Mouse (Mus musculus) R1 (cell line): Measurements from ENCODE around the gene Lrrc23.
A peak's percentile ranks its signal among the peaks of the same experiment; 100 is the strongest.
"Not testable (repeated sequence)": the region's sequence is repeated elsewhere in the genome, so short reads cannot be mapped to it uniquely, and the experiment has no call there.

ENCODE experiments used
- DNase-seq: peaks from one replicate; pipeline ENCODE4 v3.0.0-alpha.2; 2018; ENCODE audit warnings: low read depth, low spot score

Lrrc23 gene

GRCm38 (mm10) chr6:124779222-124779983 is at the start of gene Lrrc23:
TSS of gene Lrrc23 (minus strand) at chr6:124779727.
- peak; percentile 94 for DNase-seq

DNA sequence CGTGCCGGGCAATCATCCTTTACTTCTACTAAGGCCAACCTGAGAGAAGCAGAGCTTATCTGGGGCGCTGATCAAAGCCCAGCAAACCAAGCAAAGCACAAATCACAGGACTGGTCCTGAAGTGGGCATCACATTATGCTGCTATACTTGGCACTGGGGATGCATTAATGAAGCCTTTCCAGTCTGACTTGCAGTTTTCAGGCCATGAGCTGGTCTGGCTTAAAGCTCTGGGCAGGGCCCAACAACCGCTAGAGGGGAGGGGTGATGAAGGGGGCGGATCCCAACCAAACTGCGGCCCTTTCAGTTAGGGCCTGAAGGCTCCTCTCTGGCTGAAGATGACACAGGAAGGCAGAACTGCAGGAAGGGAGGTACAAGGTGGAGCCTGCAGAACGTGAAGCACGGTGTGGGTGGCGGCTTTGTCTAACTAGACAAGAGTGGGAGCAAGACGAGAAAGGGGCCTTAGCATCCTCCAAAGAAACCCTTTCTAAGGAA is 48.6 kb upstream of the Lrrc23 start:
- DNase-seq = peak; percentile 88

DNA sequence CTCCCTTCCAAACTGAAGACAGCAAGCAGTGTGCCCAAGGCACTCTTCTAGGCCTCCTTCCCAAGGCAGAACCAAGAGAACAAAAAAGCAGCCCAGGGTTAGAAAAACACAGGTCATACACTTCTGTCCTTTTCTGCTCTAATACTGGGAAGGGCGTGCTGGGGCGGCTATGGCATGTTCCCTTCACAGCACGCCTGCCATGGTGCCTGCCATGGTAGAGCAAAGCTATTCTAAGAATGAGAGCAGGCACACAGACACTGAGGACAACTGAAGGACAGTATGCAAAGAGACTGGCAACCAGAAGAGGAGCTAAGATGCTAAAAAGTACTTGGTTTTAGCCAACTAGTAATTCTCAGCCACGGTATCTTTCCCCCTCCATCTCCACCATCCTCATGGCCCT is 42.5 kb upstream of the Lrrc23 start:
- DNase-seq = no peak

DNA sequence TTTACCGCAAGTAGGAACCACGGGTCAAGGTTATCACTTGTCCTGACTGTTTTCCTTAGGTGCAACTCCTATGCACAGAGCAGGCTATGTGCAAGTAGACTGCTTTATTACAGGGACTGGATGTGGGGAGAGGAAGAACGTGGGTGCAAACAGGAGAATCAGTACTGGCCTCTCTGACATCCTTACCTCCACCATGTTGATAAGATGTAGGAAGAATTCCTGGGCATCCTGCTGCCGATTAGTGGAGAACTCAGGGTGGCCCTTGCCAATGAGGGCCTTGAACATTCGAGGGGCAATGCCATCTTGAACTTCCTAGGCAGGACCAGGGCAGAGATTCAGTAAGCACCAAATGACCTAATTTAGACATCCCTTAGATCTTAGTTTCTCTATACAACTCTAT is 41.4 kb upstream of the Lrrc23 start:
- no peak for DNase-seq

GRCm38 (mm10) chr6:124817971-124818370 is 38.4 kb upstream of the Lrrc23 start:
- no peak for DNase-seq

DNA sequence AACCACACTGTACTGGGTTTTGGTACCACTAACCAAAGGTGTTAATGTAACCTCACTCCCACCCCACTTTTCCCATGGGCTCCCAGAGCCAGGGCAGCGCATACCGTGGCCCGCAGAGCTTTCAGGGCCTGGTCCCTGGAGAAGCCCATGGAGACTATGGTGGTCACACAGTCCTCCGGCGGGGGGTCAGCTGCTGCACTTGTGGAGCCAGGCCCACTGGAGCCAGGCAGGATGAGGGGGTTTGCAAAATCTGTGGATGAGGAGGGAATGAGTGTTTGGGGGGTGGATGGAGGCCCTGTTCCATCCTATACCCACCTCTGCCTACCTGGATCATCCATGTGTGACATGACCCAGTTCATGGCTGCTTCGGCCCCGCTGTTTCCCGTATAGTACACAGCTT is 38.0 kb upstream of the Lrrc23 start:
- DNase-seq = no peak

GRCm38 (mm10) chr6:124817125-124817524 is 37.6 kb upstream of the Lrrc23 start:
- no peak for DNase-seq

GRCm38 (mm10) chr6:124816611-124817010 is 37.1 kb upstream of the Lrrc23 start:
- no peak for DNase-seq

- no peak for DNase-seq
Measured at GRCm38 (mm10) chr6:124814858-124815774, 35.6 kb upstream of the Lrrc23 start.

GRCm38 (mm10) chr6:124814448-124814847 is 34.9 kb upstream of the Lrrc23 start:
- no peak for DNase-seq

DNA sequence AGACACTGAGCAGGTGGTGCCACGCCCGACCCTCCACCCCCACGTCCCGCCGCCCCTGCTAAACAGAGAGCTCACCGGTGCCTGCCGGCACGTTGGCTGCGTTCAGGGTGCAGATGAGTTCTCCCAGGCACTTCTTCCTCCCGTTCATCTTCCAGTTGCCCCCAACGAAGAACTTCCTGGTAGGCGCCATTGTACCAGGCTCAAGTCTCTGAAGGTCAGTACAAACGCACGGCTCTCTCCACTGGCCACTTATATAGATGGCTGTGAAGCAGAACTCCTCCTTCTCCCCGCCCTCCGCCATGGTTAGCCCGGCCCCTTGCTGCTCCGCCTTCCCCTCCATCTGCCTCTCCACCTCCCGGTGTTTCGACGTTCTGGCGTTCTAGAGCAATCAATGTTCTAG is 34.4 kb upstream of the Lrrc23 start, which contains the start of gene Tpi1:
Gene Tpi1, minus strand, starts transcription at position 364 of the 400 bp plus-strand sequence.
- peak; percentile 89 for DNase-seq

GRCm38 (mm10) chr6:124813496-124813895 is 34.0 kb upstream of the Lrrc23 start:
- peak; percentile 61 for DNase-seq

DNA sequence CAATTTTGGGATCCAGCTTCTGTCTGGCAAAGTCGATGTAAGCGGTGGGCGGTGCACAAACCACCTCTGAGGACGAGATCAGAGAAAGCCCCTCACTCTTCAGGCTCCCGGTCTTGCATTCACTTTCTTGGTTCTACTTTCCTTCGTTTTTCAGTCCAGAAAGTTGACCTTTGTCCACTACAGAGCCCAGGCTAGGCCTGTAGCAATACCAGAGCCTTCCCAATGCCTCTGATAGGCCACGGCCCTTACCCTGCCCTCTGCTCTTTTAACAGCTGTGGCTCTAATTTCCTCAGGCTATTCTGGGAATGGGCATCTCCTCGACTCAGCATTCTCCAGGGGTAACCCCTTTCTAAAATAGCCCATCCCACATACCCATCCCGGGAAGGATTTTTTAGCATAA is 33.3 kb upstream of the Lrrc23 start:
- DNase-seq = no peak

DNA sequence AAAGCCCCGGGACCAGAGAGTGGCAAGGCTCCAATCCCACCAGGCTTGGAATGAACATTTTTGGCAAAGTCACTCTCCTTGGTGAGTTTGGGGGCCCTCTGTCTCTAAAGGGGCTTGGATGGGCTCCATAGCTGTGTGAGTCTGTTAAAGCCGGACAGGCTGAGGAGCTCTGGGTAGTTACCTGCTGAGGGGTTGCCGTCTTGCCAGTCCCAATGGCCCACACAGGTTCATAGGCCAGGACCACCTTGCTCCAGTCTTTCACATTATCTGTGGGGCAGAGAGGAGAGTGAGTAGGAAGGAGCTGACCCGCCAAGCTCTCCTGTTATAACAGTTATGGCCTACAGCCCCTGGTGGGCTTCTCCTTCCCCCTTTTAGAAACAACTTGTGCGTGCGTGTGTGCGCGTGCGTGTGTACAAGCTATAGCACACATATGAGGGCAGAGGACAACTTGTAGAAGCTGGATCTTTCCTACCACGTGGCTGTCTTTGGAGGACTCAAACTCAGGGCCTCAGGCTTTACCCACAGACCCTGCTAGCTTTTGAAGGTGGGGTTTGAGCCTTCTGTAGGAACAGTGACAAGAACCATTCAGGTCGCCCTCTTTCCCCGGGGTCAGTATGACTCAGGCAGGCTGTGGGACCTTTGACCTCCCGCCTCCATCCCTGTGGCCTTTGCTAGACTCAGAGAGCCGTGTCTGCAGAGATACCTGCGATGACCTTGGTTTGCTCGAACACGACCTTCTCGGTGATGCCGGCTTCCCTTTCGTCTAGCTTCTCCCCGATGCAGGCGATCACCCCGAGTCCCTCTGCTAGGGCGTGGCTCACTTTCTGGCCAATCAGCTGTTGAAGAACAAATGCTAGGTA is 32.4 kb upstream of the Lrrc23 start:
- DNase-seq = no peak

DNA sequence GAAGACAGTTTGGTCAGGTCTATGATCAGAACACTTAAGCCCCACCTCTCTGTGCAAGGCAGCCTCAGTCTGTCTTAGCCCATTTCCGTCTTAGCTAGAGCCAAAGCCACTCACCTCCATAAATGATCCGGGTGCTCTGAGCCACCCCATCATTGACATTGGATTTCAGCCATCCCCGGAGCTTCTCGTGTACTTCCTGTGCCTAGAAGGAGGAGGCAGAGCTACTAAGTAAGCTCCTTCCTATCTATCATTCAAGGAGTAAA is 31.8 kb upstream of the Lrrc23 start:
- no peak for DNase-seq

DNA sequence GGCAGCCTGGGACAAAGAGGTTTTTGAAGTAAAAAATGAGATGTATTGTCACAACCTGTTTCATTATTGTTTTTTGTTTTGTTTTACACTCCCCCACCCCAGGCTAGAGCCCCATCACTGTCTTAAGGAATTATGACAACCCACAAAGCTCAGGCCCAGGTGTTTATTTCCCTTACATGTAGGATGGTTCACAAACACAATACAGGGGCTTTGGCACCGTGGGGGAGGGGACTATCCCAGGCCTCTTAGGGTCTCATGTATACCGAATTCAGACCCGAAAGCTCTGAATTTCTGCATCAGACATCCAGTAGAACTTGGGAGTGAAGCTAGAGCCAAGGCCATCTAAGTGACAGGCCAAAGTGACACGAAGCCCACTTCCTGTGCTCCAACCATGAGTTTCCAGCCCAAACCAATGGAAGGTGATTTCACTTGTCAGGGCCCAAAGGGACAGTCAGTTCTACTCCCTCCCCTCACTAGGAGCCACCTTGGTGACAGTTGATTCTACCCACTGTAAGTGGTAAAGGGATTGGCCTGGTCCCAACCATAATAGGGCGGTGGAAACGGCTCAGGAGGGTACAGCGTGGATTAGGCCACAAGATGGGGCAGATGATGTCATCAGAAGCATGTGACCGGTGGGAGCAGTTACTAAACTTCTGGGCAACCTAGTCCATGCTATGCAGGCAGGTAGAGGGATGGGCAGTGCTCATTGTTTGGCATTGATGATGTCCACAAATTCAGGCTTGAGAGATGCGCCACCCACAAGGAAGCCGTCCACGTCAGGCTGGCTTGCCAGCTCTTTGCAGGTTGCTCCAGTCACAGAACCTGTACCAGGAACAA is 31.3 kb upstream of the Lrrc23 start:
- not testable (repeated sequence) for DNase-seq

- no peak for DNase-seq
Measured at GRCm38 (mm10) chr6:124809775-124810538, 30.4 kb upstream of the Lrrc23 start.

DNA sequence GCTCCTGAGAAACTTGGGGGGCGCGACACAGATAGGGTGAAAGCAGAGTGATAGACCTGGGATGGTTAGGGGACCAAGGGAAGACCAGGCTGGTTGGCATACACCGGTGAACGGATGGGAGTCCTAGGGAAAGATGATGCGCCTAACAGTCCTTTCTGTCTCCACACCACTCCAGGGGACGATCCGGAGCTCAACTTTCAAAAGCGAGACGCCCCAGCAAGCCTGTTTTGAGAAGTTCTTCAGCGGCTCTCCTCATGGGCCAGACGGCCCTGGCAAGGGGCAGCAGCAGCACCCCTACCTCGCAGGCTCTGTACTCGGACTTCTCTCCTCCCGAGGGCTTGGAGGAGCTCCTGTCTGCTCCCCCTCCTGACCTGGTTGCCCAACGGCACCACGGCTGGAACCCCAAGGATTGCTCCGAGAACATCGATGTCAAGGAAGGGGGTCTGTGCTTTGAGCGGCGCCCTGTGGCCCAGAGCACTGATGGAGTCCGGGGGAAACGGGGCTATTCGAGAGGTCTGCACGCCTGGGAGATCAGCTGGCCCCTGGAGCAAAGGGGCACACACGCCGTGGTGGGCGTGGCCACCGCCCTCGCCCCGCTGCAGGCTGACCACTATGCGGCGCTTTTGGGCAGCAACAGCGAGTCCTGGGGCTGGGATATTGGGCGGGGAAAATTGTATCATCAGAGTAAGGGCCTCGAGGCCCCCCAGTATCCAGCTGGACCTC is 29.7 kb upstream of the Lrrc23 start:
- DNase-seq = peak; percentile 53

- peak; percentile 72 for DNase-seq
Measured at GRCm38 (mm10) chr6:124808358-124809012, 29.0 kb upstream of the Lrrc23 start, which contains the start of gene Spsb2. TSS of gene Spsb2 (plus strand) at chr6:124808661.
